Mouse (Mus musculus): Measurements from ENCODE around the gene Dennd6a.

DNA sequence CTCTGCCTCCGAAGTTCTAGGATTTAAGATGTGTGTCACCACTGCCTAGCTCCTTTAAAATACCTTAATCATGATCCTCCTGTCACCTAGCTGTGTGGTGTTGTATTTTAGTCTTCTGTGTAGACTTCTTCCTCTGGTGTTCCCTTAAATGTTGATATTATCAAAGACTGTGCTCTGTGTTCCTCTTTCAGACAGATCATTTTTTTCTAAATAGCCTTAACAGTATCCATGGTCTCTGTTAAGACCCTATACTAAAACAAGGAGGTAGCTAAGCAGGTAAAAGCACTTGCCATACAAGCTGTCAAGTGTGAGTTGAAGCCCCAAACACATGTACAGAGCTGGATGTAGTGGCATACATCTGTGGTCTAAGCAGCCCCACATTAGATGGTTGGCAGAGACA is 36.0 kb downstream of the Dennd6a start:
- TF ChIP-seq POLR2A (IDR thresholded peaks at IDR 0.05; ENCODE audit: extremely low read depth, insufficient read depth, low read length): no peak
- TF ChIP-seq CTCF (IDR thresholded peaks at IDR 0.05; ENCODE audit: extremely low read depth, insufficient read depth, low read length): no peak

All from cortical plate, adult 2 months (tissue).